In the genomic region with DNA sequence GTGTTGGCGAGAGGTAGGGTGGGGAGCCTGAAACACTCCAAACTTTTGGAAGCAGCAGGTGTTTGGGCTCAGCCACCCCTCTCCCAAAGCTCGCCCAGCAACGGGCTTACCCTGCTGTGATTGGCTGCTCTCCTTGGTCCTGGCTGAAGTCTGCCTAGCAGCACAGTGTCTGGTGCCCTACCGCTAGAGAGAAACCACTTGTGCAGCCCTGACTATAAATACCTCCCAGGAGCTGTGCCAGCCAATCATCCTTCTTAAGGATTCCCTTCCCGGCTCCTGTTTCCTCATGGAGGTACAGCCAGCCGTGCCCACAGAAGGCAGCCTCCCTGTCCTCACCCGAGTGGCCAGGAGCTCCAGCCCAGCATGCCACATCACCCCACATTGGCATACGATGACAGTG, we compare ENCODE assay signal across 9 mouse cellular contexts. TPM values are rescaled to one million over a fixed set of nuclear protein-coding genes. Genes with fewer than 3 reads are reported as not detected.
DNase-seq lines count a peak whose midpoint lies in the region; ATAC-seq lines count a peak whose summit lies in the region.
"Had no signal": no experiment of that assay in that cellular context is flagged by ENCODE, and none has a peak within 500 bp of the region (broad histone marks: within the 10 kb centered on the region; RNA-seq: fewer than 3 reads in every experiment).

No protein-coding gene starts in this region.

- peaks cover 8 to 12% of the 10 kb centered on the region in 2 experiments for H3K4me1 ChIP-seq in heart, embryonic 14.5 days (ENCODE audit: control insufficient read depth in 2 of 2, insufficient read depth in 2 of 2, low read length in 2 of 2)
- 0 out of 2 replicates have a peak, but pooled peaks cover 1% of the 10 kb centered on the region for H3K4me1 ChIP-seq in forebrain, embryonic 12.5 days

- H3K4me3 ChIP-seq in heart, embryonic 14.5 days (ENCODE audit: control insufficient read depth in 1 of 2, insufficient read depth in 1 of 2, low read depth in 1 of 2, low read length in 2 of 2), result no peak overlapping the region
- no peak overlapping the region for H3K4me3 ChIP-seq in forebrain, embryonic 12.5 days (replicated peaks)

- WGBS in heart, embryonic 14.5 days, result 19% methylated on average over 8 of the region's 8 CpGs
- 47% methylated on average over 8 of the region's 8 CpGs for WGBS in forebrain, embryonic 12.5 days

- H3K27ac ChIP-seq in heart, embryonic 14.5 days (replicated peaks in 1 of 2; ENCODE audit: control insufficient read depth in 1 of 2, insufficient read depth in 1 of 2, low read depth in 2 of 2, low read length in 2 of 2), result peak overlapping the region; percentile 67 to 78
- H3K27ac ChIP-seq in forebrain, embryonic 12.5 days, result no peak overlapping the region
- H3K27ac ChIP-seq: liver, embryonic 14.5 days had no signal

- H3K4me2 ChIP-seq in heart, embryonic 14.5 days (ENCODE audit: low read length), result peak overlapping the region; percentile 42
- no peak overlapping the region for H3K4me2 ChIP-seq in forebrain, embryonic 12.5 days

- ATAC-seq in frontal cortex, adult (ENCODE audit: low TSS enrichment), result peak; percentile 85
- ATAC-seq in heart, embryonic 14.5 days (ENCODE audit: insufficient number of reproducible peaks, insufficient read depth, low FRiP score, low read depth), result peak; percentile 93
- ATAC-seq in granulocyte monocyte progenitor cell, adult 5-6 weeks (replicated peaks; ENCODE audit: poor library complexity, severe bottlenecking), result no peak
- no peak for ATAC-seq in forebrain, embryonic 12.5 days (ENCODE audit: low FRiP score)

- no peaks in the 10 kb centered on the region for H3K9me3 ChIP-seq in heart, embryonic 14.5 days (ENCODE audit: control insufficient read depth, low read length)
- H3K9me3 ChIP-seq in forebrain, embryonic 12.5 days, result no peaks in the 10 kb centered on the region

- no peak for DNase-seq in frontal cortex, postnatal 25 days (ENCODE audit: low spot score in 2 of 2)
- DNase-seq in right cerebral cortex, postnatal 14 days, result peak; percentile 52
- no peak for DNase-seq in right cerebral cortex, postnatal 25 days
- no peak for DNase-seq in retina, postnatal 1 day

- H3K36me3 ChIP-seq in heart, embryonic 14.5 days (ENCODE audit: control insufficient read depth, insufficient read depth, low read length), result no peaks in the 10 kb centered on the region
- no peaks in the 10 kb centered on the region for H3K36me3 ChIP-seq in forebrain, embryonic 12.5 days (replicated peaks)

- H3K27me3 ChIP-seq in heart, embryonic 14.5 days (ENCODE audit: control insufficient read depth, insufficient read depth, low read length), result peaks cover 19% of the 10 kb centered on the region
- H3K27me3 ChIP-seq in forebrain, embryonic 12.5 days, result peaks cover 32% of the 10 kb centered on the region

- H3K9ac ChIP-seq in heart, embryonic 14.5 days (ENCODE audit: low read length), result no peak overlapping the region
- H3K9ac ChIP-seq in forebrain, embryonic 12.5 days, result no peak overlapping the region
- H3K9ac ChIP-seq: liver, embryonic 14.5 days had no signal

RNA-seq across cellular contexts. Expression of a gene that starts 5.9 kb away (rescaled TPM):
- polyA plus RNA-seq in heart, embryonic 14.5 days (2014; fragmentation: Nextera tagmentation; extraction: Ambion mirVana), result 1.7 and 1.9 TPM in 2 replicates
- total RNA-seq in granulocyte monocyte progenitor cell, adult 5-6 weeks (2014; fragmentation: Nextera tagmentation), result not detected in 2 replicates
- not detected in 2 replicates for total RNA-seq in granulocyte monocyte progenitor cell, adult 5-6 weeks (2017)
- 0.08 and 0.17 TPM in 2 replicates for polyA plus RNA-seq in forebrain, embryonic 12.5 days (2016; fragmentation: Nextera tagmentation; extraction: Ambion mirVana)
- polyA plus RNA-seq: liver, embryonic 14.5 days had no signal

Comparison
In these comparisons a context has a peak if more than half of its experiments do, and no peak if none do; other contexts are left out.
1. ATAC-seq: peak in frontal cortex, adult (single experiment) and heart, embryonic 14.5 days (single experiment); none in granulocyte monocyte progenitor cell, adult 5-6 weeks (single experiment) and forebrain, embryonic 12.5 days (single experiment).